Mouse (Mus musculus): ENCODE results near the gene Sh3pxd2b.

The Sh3pxd2b gene

DNA sequence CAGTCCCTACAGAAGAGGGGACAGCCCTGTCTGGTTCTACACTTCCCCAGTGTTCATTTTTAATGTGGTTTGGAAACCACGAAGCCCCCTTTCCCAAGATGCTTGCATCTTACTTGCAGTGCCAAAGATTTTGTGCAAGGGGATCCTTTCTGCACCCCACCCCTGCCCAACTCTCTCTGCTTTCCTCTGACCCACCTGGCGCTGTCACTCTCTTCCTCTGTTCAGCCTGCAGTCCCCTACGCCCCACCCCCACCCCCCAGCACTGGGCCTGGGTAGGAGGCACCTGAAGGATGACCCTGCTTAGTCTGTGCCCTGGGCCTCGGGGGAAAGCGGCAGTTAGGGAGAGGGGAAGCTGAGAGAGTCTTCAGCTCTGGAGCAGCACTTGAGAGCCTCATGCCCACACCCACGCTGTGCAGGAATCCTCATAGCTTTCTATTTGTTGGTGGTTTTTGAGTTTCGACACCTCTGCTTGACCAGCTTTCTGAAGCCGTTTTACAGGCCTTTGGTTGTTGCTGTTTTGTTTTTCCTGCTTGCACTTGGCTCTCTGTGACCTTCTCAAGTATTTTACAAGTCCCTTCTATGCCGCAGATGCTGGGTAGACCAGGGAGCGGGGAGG is 77.5 kb downstream of the Sh3pxd2b start:
- DNase-seq (ENCODE audit: extremely low read depth, low read depth) = no peak

DNA sequence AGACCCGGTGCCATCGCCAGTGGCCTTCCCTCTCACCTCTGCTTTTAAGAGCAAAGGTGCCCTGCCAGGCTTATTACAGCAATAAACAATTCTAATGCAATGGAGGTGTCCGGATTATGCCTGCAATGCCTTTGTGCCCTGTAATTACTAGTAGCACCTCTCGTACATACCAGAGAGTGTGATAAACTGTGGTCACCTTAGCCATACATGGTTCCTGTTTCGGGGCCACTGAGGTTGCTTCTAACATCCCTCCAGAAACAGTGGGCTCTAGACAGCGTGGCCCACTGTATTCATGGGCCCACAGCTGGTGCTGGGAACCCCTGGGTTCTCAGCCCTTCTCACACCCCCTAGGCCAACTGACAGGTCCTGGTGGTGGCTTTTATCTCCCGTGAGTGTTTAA is 79.9 kb downstream of the Sh3pxd2b start:
- no peak for DNase-seq (ENCODE audit: extremely low read depth, low read depth)

DNA sequence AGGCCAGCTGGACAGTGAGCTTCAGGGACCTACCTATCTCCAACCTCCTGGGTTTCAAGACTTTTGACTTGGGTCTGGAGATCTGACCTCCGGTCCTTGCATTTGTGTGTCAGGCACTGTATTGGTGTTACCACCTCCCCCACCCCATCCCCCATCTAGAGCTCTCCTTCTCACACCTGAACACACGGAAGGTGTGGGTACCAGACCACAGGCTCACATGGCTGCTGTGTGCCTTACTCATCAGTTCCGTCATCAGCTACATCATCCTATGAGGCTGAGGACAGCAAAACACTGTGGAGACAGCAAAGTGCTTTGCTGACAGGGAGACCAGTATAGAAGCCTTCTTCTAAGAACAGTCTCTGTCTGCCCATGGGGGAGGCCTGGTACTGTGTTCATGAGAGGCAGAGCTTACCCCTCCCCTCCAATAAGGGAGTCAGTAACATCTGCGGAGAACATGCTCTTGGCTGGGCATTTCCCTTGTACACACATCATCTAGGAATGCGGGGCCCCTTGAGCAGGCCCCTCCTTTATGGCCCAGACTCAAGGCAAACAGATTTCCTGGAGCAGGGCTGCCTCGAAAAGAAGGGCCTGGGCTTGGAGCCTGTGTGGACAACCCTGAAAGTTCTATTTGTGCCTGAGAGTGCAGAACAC is 87.9 kb downstream of the Sh3pxd2b start:
- DNase-seq (ENCODE audit: extremely low read depth, low read depth) = no peak

DNA sequence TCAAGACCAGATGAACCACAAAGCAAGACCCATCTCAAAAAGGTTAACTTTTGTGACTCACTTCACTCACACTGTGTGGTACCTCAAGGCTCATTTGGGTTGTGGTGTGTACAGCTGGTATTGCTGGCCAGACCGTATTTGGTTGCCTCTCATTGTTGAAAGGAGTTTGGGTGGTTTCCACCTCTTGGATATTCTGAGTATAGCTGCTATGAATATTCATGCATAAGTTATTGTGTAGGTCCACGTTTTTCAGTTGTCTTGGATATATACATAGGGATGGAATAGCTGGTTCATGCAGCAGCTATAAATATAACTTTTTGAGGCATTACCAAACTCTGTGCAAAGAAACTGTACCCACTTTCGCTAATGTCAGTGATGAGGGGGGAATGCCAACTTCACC is 95.0 kb downstream of the Sh3pxd2b start:
- DNase-seq (ENCODE audit: extremely low read depth, low read depth) = no peak

DNA sequence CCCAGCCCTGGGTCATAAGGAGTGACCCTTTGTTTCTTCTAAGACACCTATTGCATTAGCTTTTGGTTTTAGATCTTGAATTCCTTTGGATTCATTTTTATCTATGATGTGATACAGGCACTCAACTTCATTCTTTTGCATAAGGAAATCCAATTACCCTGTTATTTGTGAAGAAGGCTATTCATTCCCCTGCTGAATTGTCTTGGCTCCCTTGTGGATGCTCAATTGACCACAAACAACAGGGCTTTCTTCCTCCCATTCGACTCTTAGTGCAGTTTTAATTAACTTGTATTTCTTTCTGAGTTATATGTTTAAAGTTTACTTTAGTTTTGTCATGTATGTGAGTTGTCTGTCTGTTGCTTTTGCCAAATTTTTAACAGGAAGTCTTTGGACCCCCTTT is 96.6 kb downstream of the Sh3pxd2b start:
- DNase-seq (ENCODE audit: extremely low read depth, low read depth) = no peak

DNA sequence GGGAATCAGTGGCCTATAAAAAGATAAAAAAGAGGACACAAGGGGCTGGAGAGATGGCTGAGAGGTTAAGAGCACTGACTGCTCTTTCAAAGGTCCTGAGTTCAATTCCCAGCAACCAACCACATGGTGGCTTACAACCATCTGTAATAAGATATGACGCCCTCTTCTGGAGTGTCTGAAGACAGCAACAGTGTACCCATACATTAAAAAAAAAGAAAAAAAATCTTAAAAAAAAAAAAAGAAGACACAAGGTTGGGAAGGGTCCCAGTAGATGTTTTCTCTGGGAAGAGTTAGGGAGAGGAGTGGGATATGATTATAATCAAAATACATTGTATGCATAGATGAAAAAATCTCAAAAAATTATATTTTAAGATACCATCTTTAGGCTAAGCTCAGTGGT is 97.5 kb downstream of the Sh3pxd2b start:
- DNase-seq (ENCODE audit: extremely low read depth, low read depth) = no peak

DNA sequence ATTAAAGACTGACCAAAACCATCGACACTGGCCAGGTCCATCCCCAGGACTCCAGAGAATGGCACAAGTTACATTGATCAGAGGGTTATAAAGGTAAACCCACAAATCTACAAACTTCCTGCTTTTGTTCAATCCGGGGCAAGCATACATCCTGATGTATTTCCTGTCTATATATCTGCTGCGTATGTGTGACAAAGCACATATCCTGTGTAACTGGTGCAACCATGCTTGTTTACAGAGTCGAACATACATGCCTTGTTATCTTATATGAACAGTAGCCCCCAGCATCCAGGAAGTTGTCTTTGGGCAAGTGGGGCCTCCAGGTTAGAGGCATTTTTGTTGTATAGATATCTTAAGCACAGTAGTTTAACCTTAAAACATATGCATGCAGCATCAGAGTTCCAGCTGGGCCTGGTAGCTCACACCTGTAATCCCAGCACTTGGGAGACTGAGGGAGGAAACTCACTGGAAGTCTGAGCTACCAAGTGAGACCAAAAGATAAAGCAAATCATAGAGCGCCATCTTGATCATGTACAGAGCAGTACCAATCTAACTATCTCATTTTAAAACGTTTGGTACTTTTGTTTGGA is 98.1 kb downstream of the Sh3pxd2b start:
- DNase-seq (ENCODE audit: extremely low read depth, low read depth) = peak; percentile 41

DNA sequence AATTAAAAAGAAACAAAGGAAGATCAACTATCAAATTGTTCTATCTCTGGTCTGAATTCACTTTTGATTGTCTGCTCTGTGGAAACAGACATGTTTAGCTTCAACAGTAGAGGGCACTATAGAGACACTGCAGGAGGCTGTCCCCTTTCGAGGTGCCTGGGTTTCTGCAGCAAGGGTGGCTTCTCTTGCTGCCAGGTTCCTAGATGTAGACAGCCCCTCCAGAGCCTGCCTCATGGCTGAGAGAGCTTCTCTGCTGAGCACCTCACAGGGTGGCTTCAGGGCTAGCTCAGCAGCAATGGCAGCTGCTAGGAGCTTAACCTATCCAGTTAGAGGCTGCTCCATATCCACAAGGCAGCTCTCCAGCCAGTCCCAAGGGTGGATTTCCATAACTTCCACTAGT is 102.6 kb downstream of the Sh3pxd2b start:
- DNase-seq (ENCODE audit: extremely low read depth, low read depth) = peak; percentile 42

DNA sequence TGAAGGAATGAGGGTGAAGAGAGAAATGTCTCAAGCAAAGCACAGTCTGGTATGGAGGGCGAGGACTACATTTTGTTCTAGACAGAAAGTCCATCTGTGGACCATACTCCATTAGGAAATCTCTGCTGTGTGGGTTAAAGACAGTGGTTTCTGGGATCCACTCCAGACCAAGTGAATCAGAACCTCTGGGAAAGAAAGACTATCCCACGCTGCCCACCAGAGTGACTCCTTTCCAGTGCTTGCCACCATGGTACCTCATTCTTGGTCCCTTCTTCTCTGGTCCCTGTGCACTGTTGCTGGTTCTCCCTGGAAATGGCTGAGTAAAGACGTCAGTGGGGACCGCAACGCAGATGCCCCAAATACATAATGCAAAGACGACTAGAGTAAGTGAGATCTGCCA is 103.7 kb downstream of the Sh3pxd2b start:
- no peak for DNase-seq (ENCODE audit: extremely low read depth, low read depth)

DNA sequence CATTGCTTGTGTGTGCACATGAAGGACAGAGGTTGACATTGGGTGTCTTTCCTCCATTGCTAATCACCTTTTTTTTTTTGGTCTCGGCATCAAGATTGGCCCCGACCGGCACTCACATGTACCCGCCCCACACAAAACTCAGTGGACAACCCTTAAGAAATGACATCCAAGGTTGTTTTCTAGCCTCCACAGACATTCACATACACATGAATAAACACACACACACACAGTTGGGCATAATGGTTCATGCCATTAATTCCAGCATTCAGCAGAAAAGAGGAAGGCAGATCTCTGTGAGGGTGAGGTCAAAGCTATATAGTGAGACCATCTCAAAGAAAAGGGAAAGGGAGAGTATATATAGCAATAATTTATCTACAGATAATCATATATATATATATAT is 105.1 kb downstream of the Sh3pxd2b start:
- no peak for DNase-seq (ENCODE audit: extremely low read depth, low read depth)

DNA sequence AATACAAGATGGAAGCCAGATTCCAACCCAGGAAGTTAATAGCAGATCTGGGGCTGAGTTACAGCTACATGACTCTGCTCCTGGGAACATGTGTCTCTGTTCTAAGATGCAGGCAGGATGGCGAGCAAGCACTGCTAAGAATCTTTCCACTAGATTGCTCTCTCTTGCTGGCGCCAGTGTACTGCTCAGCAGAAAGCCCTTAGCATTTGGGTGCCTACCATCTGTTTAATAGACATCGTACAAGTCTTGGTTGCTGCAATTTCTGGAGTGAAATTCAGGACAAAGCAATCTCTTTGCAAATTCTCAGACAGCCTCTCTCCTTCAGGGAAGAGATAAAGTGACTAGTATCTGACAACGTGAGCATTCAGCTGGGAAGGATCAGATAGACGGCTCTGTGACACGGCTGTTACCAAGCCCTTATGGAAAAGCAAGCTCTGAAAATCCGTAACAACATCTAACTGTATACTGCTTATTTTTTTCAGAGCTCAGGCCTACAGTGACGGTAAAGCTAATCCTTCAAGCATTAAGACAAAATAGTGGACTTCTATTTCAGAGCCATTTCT is 105.8 kb downstream of the Sh3pxd2b start:
- DNase-seq (ENCODE audit: extremely low read depth, low read depth) = no peak

DNA sequence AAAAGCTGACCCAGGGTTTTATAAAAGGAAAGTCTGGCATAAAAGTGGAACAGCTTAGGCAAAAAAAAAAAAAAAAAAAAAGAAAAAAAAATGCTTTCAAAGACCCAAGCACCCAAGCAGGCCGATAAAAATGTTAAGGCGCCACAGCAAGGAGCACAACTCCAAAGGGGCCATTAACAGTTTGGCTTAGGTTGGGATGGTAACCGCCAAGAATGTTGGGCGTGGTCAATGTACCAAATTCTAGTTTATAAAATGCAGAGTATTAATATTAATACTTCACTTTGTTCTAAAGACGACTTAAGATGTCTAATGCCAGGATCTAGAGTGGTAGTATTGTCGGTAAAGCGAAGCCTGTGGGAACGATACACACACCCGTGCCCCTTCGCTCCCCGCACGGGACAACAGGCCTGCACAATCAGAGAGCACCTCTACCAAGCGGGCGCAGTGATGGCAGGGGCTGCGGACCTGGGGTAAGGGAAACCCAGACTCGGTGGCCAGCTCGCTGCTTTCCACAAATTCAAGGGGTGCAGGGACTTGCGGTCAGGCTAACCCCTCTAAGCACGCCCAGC is 106.7 kb downstream of the Sh3pxd2b start:
- DNase-seq (ENCODE audit: extremely low read depth, low read depth) = peak; percentile 27

DNA sequence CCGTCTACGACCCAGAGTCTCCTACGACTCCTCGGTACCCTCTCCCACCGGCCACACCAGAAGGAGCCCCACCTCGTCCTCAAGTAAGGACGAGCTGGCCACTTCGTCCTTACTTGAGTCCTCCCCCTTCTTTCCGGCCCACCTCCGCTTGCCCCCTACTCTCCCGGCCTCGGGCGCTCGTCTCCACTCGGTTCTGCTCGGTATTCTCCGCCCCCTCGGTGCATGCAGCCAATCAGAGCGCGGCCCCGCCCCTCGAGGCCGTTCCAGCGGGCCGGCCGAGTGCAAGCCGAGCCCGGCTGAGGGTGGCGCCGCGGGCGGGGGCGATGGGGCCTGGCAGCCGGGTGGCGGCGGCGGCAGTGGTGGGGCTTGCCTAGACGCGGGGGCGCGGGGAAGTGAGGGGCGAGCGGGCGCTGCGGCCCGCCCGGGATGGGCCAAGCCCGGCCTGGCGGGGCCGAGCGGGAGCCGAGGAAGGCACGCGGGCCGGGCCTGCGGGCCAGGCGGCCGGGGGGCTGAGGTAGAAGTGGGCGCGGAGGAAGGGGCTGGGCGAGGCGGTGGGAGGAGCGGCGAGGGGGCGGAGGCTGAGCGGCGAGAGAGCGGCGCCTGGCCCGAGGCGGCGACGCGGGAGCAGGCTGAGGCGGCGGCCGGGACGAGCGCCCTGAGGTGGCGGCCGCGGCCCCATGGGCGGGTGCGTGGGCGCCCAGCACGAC is 107.3 kb downstream of the Sh3pxd2b start, which contains the start of gene Ubtd2:
Gene Ubtd2, plus strand, starts transcription at position 571 of the 707 bp plus-strand sequence.
- peak; percentile 52 for DNase-seq (ENCODE audit: extremely low read depth, low read depth)

DNA sequence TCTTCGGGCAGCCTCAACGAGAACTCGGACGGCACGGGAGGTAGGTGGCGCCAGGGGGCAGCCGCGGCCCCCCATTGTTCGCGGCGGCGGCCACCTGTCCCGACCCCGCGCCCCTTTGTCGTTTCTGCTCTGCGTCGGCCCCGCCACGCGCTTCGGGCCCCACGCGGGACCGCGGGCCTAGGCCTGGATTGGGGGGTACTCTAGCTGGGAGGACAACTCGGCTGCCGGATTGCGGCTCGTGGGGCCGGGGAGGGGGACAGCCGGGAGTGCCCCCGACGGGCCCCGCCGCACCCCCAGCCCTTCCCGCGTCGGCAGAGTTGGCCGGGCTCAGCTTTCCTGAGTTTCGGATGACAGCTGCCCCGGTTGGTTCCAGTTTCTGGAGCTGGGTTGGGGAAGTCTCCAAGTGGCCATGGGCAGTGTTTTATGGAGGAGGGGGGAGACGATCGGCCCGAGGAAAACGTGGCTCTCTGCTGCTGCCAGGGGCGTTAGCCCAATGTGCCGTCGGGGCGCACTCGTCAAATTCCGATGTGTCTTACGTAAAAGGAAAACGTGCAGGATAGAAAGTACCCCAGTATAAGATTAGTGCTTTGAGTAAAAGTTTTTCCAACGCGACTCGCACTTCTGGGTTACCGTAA is 108.0 kb downstream of the Sh3pxd2b start:
- DNase-seq (ENCODE audit: extremely low read depth, low read depth) = peak; percentile 26

DNA sequence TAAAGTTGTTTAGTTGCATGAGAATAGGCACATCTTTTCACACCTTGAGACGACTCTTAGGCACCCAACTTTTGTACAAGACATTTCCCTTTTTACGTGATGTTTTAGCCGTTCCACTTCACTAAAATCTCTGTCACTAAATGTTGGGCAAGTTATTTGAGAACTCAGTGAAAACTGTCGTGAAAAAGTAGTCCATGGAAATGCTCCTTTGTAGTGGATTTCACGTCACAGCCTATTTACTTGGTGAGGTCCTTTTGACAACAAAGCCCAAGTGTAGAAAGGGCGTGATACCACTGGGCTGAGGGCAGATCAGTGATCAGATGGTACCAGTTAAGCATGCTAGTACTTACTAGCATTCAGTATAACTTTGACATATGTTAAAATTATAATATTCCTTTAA is 108.7 kb downstream of the Sh3pxd2b start:
- DNase-seq (ENCODE audit: extremely low read depth, low read depth) = no peak

DNA sequence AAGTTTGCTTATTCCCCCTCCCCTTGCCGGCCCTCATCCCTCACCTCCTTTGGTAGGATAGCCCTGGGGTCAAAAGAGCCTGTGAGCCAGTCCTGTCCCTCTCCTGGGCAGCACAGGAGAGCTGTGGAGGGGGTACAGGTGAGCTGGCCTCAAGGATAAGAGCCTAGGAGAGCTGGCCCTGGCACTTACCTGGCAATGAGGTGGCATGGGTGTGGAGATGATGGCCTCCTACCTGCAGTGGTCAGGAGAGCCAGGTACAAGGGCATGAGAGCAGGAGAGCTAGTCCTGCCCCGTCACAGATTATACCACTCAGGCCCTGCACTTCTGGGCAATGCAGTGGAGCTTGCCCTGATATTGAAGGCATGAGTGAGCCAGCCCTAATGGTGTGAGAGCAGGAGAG is 116.7 kb downstream of the Sh3pxd2b start:
- DNase-seq (ENCODE audit: extremely low read depth, low read depth) = no peak

DNA sequence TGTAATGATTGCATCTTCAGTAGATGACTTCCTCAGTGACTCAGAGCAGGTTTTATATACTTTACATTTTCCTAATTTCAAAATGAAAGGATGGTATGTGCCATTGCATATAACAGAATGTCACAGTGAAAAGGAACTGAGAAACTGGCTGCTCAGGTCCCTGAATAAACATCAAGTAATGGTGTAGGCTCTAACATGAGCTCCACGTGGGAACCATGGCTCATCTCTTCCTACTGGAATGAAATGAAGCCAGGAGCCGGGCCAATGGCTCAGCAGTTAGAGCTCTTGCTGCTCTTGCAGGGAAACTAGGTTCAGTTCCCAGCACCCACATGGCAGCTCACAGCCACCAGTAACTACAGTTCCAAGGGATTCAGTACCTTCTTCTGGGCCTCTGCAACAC is 124.3 kb downstream of the Sh3pxd2b start:
- no peak for DNase-seq (ENCODE audit: extremely low read depth, low read depth)

DNA sequence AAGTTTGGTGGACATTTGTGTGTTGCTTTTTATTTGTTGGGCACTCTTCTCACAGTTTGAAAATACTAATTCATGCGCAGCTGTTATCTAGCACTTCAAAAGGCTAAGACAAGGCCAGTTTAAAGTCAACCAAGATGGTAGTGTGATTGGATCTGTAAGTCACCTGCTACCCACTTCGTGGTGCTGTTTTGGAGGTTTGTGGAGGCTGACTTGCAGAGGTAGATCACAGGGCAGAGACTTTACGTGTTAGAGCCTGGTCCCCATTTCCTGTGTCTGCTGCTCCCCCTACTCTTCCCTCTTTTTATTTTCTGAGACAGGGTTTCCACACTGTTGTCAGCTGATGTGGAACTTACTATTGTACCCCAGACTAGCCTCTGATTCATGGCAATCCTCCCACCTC is 127.1 kb downstream of the Sh3pxd2b start:
- no peak for DNase-seq (ENCODE audit: extremely low read depth, low read depth)

DNA sequence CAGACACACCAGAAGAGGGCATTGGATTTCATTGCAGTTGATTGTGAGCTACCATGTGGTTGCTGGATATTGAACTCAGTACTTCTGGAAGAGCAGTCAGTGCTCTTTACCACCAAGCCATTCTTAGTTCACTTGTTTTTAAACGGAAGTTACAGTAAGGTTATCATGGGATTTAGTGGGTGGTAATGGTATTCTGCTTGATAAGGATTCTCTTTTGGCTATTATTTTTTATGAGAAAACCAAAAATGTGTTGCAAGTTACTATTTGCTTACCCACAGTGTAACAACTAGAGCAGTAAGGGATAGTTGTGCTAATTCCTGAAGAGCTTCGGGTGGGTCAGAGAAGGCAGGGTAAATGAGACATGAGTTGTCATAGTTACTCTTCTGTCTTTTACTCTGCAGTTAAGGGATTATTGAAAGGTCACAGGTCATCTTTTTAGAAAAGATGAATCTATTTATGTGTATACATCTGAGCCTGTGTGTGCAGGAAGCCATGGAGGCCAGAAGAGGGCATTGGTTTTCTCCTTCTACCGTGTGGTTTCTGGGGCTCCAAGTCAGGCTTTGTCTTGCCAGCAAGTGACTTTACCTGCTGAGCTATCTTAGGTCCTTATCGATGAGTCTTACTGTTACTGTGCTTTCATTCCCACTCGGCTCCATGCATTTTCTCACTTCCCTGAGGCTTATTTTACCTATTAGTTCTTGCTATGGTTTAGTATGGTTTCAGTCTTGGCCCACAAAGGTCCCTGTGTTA is 128.0 kb downstream of the Sh3pxd2b start:
- DNase-seq (ENCODE audit: extremely low read depth, low read depth) = no peak
